Mouse (Mus musculus) embryonic facial prominence, embryonic 13.5 days (tissue): Measurements from ENCODE around the gene Mgat4a. TPM values are rescaled to one million over a fixed set of nuclear protein-coding genes. Genes with fewer than 3 reads are reported as not detected.

Experiments
- ATAC-seq: fragments of 200-750 bp; cut with Nextera tagmentation; 2 replicates; pipeline ENCODE4 v1.8.0; 2017; ENCODE audit warnings: low read depth; ENCODE audit not compliant: insufficient number of reproducible peaks, insufficient read depth, low FRiP score, low TSS enrichment
- H3K27ac ChIP-seq: fragments of 300-500 bp; sonication (generic); 2 replicates; pipeline ENCODE4 v1.5.1; 2015; ENCODE audit warnings: moderate library complexity, mild to moderate bottlenecking, inconsistent platforms
- H3K27me3 ChIP-seq: fragments of 300-500 bp; sonication (generic); 2 replicates; pipeline ENCODE4 v1.6.1; 2015; ENCODE audit warnings: mild to moderate bottlenecking, inconsistent platforms
- H3K36me3 ChIP-seq: fragments of 300-500 bp; sonication (generic); 2 replicates; pipeline ENCODE4 v1.6.1; 2015; ENCODE audit warnings: mild to moderate bottlenecking, inconsistent platforms
- H3K4me1 ChIP-seq: fragments of 300-500 bp; sonication (generic); 2 replicates; pipeline ENCODE4 v1.6.1; 2015; ENCODE audit warnings: inconsistent platforms
- H3K4me2 ChIP-seq: fragments of 300-500 bp; sonication (generic); 2 replicates; pipeline ENCODE4 v1.6.1; 2015; ENCODE audit warnings: moderate library complexity, mild to moderate bottlenecking, inconsistent platforms
- H3K4me3 ChIP-seq: fragments of 300-500 bp; sonication (generic); 2 replicates; pipeline ENCODE4 v1.5.1; 2015; ENCODE audit warnings: mild to moderate bottlenecking, inconsistent platforms
- H3K9ac ChIP-seq: fragments of 300-500 bp; sonication (generic); 2 replicates; pipeline ENCODE4 v1.6.1; 2015; ENCODE audit warnings: mild to moderate bottlenecking, inconsistent platforms
- H3K9me3 ChIP-seq: fragments of 300-500 bp; sonication (generic); 2 replicates; pipeline ENCODE4 v1.6.1; 2016; ENCODE audit warnings: inconsistent platforms
- WGBS: fragments of 180-500 bp; shearing (Covaris S2); methylation state at CpG from one replicate; pipeline ENCODE4 v1.1.7; 2015; ENCODE audit warnings: mixed read lengths; 5-methylcytosine and 5-hydroxymethylcytosine counted together
- polyA plus RNA-seq: library from polyadenylated mRNA; unstranded; fragments of >200 nt; fragmentation: Nextera tagmentation; extraction: Ambion mirVana; gene quantifications from 2 replicates; pipeline ENCODE4 v1.2.1, GENCODE M21; 2015

Mgat4a gene
- polyA plus RNA-seq, 1 experiment from 2014 or later = 5.4 TPM

DNA sequence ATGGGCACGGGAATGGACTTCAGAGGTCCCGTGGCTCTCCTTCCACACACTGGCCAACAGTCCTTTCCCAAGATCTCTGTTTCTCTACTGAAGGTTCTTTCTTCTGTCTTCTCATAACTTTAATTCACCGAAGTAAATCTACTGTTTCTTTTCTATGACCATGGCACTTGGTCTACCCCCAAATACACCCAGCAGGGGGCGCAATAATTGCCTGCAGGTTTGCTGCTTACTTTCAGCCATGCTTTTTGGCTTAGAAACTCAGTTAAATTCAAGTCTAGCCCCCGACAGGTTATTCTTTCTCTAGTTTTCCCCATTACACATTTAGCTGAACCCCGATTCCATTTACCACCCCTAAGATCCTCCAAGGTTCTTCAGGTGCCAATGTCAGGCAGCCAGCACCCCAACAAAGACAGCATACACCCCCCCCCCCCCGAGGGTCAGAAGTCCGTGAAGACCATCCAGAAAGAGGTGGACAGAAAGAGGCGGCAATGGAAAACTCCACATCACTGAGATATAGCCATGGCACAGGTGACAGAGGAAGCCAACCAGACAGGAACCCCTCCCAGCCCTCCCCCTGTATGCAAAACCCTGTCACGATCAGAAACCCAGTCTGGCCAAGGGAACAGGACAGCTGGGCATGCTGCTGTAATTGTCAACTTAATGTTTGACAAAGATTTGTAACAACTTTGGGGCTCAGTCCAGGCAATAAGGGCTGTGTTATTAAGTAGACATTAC lies 92.3 kb downstream of the Mgat4a start:
- ATAC-seq = no peak
- H3K9me3 ChIP-seq = no peaks in the 10 kb centered on the region
- H3K27me3 ChIP-seq = no peaks in the 10 kb centered on the region
- no peak overlapping the region for H3K4me2 ChIP-seq
- H3K27ac ChIP-seq = no peak overlapping the region
- H3K36me3 ChIP-seq = no peaks in the 10 kb centered on the region
- 78% methylated on average over 10 of the region's 10 CpGs for WGBS
- H3K4me1 ChIP-seq = no peaks in the 10 kb centered on the region
- H3K9ac ChIP-seq = no peak overlapping the region
- no peak overlapping the region for H3K4me3 ChIP-seq

DNA sequence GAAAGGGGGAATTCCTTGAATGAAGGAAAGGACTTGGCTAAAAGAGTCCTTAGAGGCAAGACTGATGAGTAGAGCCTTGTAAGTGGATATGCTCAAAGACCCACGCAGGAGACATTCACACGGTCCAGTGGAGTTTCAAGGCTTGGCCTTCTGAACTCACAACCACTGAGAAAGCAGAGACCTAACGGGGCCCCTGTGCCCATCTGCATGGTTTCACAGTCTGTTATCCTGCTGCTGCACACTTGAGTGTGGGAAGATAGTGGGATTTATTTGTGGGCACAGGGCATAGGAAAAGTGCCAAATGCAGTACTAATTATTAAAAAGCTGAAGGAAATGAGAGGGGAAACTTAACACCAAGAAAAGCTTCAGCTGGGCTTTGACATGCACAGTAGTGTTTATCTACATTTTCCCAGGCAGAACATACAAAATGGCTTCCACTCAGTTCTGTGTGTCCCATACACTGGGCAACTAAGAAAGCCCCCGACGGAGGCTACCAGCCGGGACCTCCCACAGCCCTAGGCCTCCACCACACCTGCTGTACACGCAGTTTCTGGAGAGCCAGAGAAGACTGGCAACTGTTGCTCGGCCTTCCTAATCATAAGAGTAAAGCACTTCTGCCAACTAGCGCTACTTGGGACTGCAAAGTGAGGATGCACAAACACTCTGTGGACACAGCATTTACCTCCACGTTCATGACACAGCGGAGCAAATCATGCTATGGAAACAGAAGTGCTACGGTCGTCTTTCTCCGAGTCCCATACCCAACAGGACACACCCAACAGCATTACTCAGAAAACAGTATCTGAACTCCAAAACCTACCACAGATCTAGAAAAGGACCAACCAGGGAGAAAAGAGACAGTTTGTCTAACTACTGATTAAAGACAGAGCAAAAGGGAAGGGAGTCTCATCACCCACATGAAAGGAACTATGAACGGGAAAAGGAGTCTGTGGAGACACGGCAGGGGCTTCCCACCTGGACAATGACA lies 97.7 kb downstream of the Mgat4a start:
- no peak overlapping the region for H3K9ac ChIP-seq
- H3K4me3 ChIP-seq = no peak overlapping the region
- H3K4me1 ChIP-seq = no peaks in the 10 kb centered on the region
- no peak overlapping the region for H3K4me2 ChIP-seq
- no peak overlapping the region for H3K27ac ChIP-seq
- peaks cover 42% of the 10 kb centered on the region for H3K36me3 ChIP-seq
- 93% methylated on average over 16 of the region's 16 CpGs for WGBS
- H3K27me3 ChIP-seq = no peaks in the 10 kb centered on the region
- no peaks in the 10 kb centered on the region for H3K9me3 ChIP-seq
- ATAC-seq = no peak

DNA sequence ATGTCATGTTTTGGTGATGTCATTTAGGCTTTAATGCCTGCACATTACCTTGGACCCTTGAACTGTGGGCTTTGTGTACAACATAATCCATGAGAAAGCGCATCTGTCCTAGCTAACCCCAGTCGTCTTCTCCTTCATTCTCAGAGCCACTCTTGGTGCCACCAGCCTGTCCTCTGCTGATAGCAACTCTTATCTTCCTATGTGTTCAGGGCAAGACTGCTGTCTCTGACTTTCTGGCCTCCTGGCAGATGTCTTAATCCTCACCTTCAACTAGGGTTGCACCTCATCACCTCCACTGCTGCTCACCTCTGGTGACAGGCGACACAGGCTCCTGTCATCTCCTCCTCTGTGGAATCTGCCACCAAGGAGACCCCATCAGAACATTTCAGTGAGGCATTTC lies 104.4 kb downstream of the Mgat4a start:
- Histone ChIP-seq H3K4me3 (no peak overlapping the region), H3K4me2 (no peak overlapping the region), H3K27me3 (no peaks in the 10 kb centered on the region), H3K27ac (no peak overlapping the region), H3K9ac (no peak overlapping the region), H3K9me3 (no peaks in the 10 kb centered on the region), H3K4me1 (peaks cover 12% of the 10 kb centered on the region), H3K36me3 (peaks cover 77% of the 10 kb centered on the region)
- ATAC-seq = no peak
- 90% methylated on average over 3 of the region's 3 CpGs for WGBS

DNA sequence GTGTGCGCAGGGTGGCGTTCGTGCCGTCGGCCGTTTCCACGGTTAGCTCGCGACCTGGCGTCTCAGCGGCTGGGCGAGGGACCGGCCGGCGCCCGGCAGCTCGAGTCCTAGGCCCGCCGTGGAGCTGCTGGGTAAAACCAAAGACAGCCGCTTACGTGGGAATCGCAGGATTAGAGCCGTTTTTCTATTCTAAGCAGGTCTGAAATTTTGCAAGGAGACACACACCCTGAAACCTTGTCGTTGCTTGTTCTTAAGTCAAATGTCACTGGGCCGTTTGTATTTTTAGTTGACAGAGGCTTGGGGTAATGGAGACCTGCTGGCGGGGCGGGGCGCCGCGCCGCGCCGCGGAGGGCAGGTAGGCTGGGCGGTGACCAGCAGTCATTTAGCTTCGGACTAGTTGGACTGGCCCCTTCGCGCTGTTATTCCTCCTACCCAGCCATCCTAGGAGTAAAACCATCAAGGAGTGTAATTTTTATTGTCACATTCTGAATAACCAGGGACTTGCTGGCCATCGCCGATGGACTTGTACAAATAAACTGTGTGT lies 110.4 kb downstream of the Mgat4a start:
- Histone ChIP-seq H3K36me3 (peaks cover 47% of the 10 kb centered on the region), H3K4me2 (peak overlapping the region; percentile 78), H3K9ac (peak overlapping the region; percentile 94), H3K27ac (peak overlapping the region; percentile 75), H3K9me3 (no peaks in the 10 kb centered on the region), H3K4me1 (peaks cover 32% of the 10 kb centered on the region), H3K4me3 (peak overlapping the region; percentile 97), H3K27me3 (no peaks in the 10 kb centered on the region)
- WGBS = 2% methylated on average over 40 of the region's 40 CpGs
- peak; percentile 41; the same call in 1 of the 2 replicates for ATAC-seq

DNA sequence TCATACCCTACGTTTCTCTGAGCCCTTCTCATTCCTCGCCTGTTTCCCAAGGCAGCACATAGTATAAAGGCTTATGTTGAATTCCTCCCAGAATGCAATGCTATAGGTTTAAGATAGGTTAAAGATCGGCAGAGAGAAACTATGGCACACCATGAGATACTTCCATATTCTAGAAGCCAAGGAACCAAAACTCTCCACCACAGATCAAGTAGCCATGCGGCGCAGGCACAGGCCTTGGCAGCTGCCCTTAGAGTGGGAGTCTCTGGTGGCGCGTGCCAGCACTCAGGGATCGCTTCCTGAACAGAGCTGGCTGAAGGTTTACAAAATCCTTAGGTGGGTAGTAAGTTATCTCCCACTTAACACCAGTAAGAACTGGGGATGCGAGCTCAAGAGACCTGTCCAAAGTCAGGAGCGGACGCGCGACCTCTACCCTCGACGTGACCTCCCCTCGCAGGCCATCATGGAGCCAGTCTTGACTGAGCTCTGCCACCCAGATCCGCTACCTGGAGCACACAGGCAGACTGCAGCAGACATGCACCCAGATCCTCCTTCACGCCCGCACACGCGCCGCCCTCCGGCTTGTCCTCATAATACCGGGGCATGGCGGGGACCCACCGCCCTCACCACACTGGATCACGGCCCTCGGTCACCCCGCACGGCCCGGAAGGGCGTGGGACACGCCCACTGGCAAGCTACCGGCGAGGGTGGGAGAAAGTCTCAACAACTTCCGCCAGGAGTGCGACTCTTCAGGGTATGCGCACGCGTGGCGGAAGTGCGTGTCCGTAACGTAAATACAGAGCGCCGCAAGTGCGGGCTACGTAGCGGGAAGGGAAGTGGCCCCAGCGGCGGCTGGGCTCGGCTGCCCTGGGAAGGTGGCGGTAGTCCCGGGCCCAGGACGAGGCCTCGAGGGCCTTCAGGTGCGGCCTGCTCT lies 111.2 kb downstream of the Mgat4a start, which contains the start of the genes Coa5 and Unc50:
TSS of gene Coa5 (minus strand) at position 738 of the 931 bp plus-strand sequence.
TSS of gene Unc50 (plus strand) at position 774 of the 931 bp plus-strand sequence.
- Histone ChIP-seq H3K9ac (peak within 1 kb of the TSS; percentile 94), H3K36me3 (peaks cover 52% of the 10 kb centered on the region), H3K27ac (peak within 1 kb of the TSS; percentile 75), H3K4me2 (peak within 1 kb of the TSS; percentile 78), H3K9me3 (no peaks in the 10 kb centered on the region), H3K4me1 (peaks cover 32% of the 10 kb centered on the region), H3K27me3 (no peaks in the 10 kb centered on the region), H3K4me3 (peak within 1 kb of the TSS; percentile 97)
- ATAC-seq = peak; percentile 95
- 3% methylated on average over 57 of the region's 57 CpGs for WGBS

DNA sequence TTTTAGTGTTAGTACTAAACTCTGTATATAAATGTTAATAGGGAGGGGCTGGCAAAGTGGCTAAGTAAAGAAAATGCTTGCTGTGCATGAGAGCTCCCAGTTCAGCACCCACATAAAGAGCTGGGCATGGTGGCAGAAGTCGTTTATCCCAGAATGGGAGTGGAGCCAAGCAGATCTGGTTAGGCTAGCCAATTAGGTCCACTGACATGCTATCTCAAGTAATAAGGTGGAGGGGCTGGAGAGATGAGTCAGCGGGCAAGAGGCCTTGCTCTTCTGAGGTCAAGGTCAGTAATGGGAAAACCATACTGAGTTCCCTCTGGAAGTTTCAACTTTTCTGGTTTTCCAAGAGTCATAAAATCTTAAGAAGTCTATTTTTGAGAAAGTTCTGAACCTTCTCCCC lies 111.9 kb downstream of the Mgat4a start:
- Histone ChIP-seq H3K4me3 (peak overlapping the region; percentile 97), H3K4me1 (peaks cover 32% of the 10 kb centered on the region), H3K9ac (peak overlapping the region; percentile 94), H3K36me3 (peaks cover 55% of the 10 kb centered on the region), H3K9me3 (peaks cover 5% of the 10 kb centered on the region; the same call in 1 of the 2 replicates), H3K27me3 (no peaks in the 10 kb centered on the region), H3K27ac (no peak overlapping the region), H3K4me2 (peak overlapping the region; percentile 78)
- 66% methylated on average over 2 of the region's 2 CpGs for WGBS
- ATAC-seq = no peak

DNA sequence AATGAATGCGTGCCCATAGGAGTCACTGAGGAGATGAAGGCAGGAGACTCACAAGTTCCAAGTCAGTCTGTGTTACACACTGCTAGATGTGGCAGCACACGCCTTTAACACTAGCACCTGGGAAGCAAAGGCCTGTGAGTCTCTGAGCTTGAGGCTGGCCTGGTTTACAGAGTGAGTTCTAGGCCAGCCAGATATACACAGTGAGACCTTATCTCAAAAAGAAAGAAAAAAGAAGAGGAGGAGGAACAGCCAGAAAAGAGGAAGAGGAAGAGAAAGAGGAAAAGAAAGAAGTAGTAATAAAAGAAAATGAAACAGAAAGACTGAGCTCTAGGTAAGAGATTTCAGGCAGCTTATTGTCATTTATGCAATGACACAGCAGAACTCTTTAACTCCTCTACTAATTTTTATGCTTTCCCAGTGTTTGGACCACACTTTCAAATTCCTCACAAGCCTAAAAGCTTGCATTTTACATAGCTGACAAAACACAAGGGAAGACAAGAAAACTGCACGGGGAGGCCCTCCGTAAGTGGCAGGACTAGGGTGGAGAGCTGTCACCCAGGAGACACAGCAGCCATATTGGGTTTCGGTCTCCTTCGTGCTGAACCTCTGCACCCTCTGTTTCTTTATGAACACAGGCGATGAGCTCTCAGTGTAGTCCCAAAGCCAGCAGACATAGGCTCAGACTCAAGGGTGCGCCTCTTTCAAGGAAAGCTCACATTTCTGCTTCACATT lies 113.5 kb downstream of the Mgat4a start:
- H3K27me3 ChIP-seq = no peaks in the 10 kb centered on the region
- WGBS = 88% methylated on average over 8 of the region's 8 CpGs
- no peak overlapping the region for H3K4me3 ChIP-seq
- H3K4me1 ChIP-seq = peaks cover 29% of the 10 kb centered on the region
- ATAC-seq = no peak
- no peak overlapping the region for H3K27ac ChIP-seq
- peaks cover 6% of the 10 kb centered on the region; the same call in 1 of the 2 replicates for H3K9me3 ChIP-seq
- H3K4me2 ChIP-seq = no peak overlapping the region
- H3K36me3 ChIP-seq = peaks cover 51% of the 10 kb centered on the region
- H3K9ac ChIP-seq = no peak overlapping the region

DNA sequence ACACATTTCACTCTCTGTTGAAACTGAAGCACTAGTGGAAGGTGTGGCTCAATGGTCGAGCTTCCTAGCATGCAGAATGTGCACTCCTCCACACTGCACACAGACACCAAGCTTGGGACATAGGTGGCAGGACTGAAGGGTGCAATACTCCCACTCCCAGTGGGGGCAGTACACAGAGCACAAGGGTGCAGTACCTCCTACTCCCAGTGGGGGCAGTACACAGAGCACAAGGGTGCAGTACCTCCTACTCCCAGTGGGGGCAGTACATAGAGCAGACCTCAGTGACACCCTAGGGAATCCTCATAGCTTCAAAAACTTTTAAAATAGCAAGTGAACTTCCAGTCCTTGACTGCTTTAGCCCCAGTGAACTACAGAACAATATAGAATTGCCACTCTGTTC lies 121.4 kb downstream of the Mgat4a start:
- H3K4me2 ChIP-seq = no peak overlapping the region
- H3K9me3 ChIP-seq = peaks cover 11% of the 10 kb centered on the region
- no peaks in the 10 kb centered on the region for H3K27me3 ChIP-seq
- H3K4me3 ChIP-seq = no peak overlapping the region
- no peak overlapping the region for H3K9ac ChIP-seq
- 97% methylated on average over 1 of the region's 1 CpGs for WGBS
- H3K27ac ChIP-seq = no peak overlapping the region
- ATAC-seq = no peak
- H3K4me1 ChIP-seq = no peaks in the 10 kb centered on the region
- peaks cover 56% of the 10 kb centered on the region for H3K36me3 ChIP-seq

DNA sequence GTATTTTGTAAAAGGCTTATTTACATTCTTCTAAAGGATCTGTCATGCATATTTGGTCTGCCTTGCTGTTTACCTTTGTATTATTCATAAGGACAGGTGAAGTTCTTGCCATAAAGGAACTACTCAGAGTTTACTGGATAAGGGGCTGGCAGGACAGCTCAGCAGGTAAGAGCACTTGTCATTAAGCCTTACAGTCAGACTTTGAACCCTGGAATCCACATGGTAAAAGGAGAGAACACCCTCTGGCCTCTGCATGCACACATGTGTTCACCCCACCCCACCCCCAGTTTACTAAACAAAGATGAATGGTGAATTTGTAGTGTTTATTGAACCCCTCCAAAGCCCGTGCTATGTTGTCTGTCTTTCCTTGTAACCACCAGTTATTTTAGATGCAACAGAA lies 125.4 kb downstream of the Mgat4a start:
- no peak overlapping the region for H3K4me2 ChIP-seq
- WGBS = 80% methylated on average over 1 of the region's 1 CpGs
- no peak for ATAC-seq
- H3K9ac ChIP-seq = no peak overlapping the region
- H3K4me1 ChIP-seq = no peaks in the 10 kb centered on the region
- no peak overlapping the region for H3K27ac ChIP-seq
- H3K9me3 ChIP-seq = peaks cover 4% of the 10 kb centered on the region; the same call in 1 of the 2 replicates
- H3K4me3 ChIP-seq = no peak overlapping the region
- H3K36me3 ChIP-seq = peaks cover 38% of the 10 kb centered on the region
- H3K27me3 ChIP-seq = no peaks in the 10 kb centered on the region

DNA sequence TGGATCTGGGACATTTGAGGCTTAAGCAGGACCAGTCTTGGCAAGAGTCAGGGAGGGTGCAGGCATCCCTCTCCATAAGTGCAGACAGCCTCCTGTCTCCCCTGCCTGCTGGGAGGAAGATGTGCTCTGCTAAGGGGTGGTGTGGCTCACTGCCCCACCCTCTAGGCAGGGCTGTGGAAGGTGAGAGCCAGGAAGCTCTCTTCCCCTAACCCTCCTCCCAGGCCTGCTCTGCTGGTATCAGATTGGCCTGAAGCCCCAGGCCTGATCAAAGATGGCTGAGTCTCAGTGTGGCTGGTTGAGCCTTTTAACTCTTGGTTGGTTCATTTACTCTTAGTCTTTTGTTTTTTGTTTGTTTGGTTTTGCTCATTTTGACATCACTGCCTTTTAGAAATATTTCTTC lies 131.2 kb downstream of the Mgat4a start:
- Histone ChIP-seq H3K9me3 (no peaks in the 10 kb centered on the region), H3K4me1 (no peaks in the 10 kb centered on the region), H3K27ac (no peak overlapping the region), H3K9ac (no peak overlapping the region), H3K27me3 (no peaks in the 10 kb centered on the region), H3K4me2 (no peak overlapping the region), H3K4me3 (no peak overlapping the region), H3K36me3 (no peaks in the 10 kb centered on the region)
- no peak for ATAC-seq
